Mouse (Mus musculus) cerebellum, postnatal 4 days (tissue): ENCODE results near the gene Klrb1c.
"Not testable (repeated sequence)": the region's sequence is repeated elsewhere in the genome, so short reads cannot be mapped to it uniquely, and the experiment has no call there.

Experiments
- DNase-seq, 2 experiments: peaks; one replicate each; pipeline ENCODE4 v3.0.0; 2022; ENCODE audit warnings: low spot score in 2 of 2, mixed read lengths in 1 of 2

The Klrb1c gene

DNA sequence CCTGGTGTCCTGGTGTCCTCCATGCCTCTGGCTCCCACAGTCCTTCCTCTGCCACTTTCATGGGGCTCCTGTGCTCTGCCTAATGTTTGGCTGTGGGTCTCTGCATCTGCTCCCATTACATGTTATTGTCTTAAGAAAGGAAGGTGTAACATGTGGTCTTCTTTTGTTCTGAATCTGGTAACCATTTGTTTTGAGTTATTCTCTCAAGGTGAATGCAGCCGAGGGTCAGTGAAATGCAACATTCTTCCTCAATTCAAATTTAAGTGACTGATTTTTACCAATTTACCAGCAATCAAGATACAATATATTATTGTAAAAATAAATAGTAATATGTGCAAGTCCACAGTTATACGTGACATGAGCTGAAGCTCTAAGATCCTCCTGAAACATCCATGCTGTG lies at the start of gene Klrb1c:
Gene Klrb1c (minus strand): TSS at position 101 of the 400 bp plus-strand sequence.
- no peak for DNase-seq

DNA sequence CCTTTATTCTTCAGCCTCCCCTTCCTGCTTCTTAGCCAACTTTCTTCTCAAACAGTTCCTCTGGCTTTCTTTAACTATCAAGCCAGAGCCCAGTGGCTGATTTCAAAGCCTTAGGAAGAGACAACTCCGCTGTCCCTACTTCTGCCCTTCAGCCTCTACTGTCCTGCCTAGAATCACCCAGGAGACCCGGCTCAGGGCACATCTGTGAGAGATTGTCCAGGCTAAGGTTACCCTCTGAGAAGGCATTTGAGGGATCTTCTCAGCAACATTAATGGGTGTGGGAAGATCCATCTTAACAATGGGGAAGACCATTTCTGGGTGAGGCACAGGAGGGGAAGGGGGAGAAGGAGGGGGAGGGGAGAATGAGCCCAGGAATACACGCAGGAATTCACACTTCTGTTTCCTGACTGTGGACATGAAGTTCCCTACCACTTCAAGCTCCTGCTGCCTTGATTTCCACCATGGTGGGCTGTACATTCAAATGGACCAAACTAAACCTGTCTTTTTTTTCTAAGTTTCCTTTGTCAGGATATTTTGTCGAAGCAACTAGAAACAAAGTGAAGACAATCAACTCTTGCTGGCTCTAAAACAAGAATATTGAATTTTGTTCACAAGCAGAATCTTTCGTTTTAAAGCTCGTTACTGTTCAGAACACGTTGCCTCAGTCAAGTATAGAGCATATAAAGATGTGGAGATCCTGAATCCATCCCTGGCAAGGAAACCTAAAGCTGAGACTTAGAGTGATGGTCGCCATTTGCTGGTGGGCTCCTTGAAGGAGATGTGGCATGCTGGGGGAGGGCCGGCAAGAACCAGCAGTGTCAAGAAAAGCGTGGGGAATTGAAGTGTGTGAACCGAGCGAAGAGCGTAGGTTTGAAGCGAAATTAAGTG lies 48.7 kb upstream of the Klrb1c start:
- DNase-seq: peak in 1 of 2 experiments; percentile 27

DNA sequence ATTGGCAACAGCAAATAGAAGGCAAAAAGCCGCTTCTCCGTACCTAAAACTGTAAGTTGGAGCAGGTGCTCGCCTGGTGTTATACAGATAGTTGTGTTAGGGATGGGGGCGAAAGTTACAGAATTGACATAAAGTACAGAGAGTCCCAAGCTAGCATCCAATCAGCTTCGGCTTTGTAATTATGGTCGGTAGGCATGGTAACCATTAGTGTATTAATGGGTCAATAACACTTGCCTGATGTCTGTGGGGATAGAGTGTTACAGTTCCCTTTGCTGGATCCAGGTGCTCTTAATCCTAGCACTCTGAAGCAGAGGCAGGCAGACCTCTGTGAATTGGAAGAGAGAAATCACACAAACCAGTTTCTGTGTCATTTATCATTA lies 47.9 kb upstream of the Klrb1c start:
- DNase-seq: no peak

DNA sequence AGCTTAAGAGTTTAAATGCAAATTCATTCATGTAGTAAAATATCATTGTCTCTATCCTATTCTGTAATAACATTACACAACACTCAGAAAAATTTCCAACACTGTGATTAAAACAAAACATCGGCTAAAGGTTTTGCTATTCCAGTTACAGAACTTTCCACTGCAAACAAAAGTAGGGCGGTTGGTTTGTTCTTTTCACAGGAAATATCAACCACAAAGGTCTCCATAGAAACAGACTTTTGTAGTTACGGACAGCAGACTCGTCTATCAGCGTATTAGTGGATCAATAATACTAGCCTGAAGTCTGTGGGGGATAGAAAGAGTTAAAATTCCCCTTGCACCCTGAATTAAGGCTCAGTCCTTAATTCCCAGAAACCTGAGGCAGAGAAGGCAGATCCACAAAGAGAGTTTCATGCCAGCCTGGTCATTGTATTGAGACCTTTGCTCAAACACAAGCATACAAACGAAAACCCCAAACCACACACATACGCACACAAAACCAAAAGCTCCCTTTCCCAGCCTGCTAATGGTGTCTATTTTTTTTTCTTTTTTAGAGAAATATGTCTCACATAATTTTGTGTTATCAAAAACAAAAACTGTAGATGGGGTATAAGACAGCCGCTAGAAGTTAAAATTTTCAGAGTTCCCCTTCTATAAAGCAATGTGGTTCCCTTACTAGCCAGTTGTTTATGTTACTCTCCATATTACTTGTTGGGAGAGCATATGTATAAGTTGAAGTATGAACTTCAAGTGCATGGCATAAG lies 47.4 kb upstream of the Klrb1c start:
- DNase-seq: no peak

DNA sequence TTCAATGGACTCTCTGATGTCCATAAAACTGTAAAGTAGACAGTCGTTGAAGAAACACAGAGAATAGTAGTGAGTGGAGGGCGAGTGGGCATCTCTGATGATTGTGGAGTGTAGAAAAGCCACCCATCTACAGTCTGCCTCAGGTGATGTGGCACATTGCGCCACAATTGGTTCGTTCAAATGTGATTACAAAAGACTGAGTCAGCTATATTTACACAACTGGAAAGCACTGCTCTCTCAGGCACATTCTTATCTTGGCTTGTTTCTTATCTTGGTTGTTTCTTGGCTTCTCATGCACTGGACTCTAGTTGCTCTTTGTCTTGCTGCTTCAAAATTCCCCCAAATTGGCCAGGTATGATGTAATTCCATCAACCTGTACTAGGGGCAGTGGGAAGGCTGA lies 46.6 kb upstream of the Klrb1c start:
- DNase-seq: no peak

DNA sequence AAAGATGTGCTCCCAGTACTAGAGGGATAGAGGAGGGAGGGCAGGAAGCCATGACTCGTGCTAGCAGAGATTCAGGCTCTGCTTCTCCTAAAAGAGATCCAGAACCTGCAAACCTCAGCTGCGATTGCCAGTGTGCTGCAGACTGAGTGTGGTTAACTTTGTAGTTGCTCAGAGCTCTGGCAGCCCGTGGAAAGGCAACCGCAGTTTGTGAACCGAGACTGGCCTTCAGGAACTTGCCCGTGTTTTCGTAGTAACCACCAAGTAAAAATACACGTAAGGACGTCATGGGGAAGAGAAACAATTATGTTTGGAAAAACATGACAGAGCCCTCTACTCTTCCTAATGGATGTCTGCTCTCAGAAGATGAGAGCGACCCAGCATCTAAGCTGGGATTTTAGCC lies 44.0 kb upstream of the Klrb1c start:
- no peak for DNase-seq

DNA sequence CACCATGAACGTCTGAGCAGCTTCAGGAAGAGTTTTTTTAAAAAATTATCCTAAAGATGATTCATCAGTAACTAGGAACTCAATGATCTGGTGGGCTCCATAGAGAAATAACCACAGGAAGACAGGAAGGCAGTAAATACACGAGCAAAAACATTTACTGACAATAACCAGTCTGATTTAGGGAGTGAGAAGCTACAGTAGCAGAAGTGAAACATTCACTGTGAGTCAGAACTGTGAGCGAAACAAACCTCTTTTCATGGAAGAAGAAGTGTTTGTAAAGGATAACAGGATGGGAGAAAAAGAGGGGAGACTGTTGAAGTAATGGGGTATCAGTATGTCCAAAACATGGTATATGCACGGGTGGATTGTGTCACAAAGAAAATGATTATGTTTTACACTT lies 40.8 kb upstream of the Klrb1c start:
- DNase-seq: no peak

DNA sequence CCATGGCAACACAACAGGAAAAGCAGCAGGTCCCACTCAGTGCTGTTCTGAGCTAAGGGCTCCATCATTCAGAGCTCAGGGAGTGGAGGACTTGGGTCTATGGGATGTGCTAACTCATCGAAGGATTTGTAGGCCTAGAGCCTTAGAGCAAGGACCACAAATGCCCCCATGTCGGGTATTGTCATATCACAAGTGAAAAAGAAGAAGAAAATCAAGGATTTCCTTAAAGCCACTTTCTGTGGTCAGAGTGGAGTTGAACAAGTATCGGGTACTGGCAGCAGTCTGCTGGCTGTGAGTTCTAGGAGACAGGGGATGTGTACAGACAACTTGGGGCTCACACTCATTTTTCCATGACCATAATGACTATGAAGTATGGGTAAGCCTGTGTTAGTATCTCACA lies 37.8 kb upstream of the Klrb1c start:
- DNase-seq: no peak

DNA sequence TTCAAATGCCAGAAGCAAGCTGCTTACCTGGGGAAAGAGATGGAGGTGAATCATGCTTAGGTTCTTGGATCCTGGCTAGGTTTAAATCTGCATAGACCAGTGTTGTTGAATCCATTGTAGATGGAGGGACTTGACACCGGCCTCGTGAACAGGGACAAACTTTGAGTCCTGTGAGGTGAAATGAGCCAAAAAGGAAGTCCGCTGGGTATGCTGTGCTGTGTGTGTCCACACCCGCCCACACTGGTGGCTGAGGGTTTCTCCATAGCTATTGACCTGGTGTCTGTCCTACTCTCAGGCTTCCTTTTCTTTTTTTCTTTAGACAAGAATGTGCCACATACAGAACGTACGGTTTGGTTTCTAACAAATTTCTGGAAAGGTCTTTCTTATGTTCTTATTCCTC lies 37.1 kb upstream of the Klrb1c start, which contains the start of the genes Gm44511 and Klrb1b:
Gene Gm44511 (minus strand): TSS at position 184 of the 400 bp plus-strand sequence.
Gene Klrb1b (minus strand): TSS at position 200 of the 400 bp plus-strand sequence.
- no peak for DNase-seq

DNA sequence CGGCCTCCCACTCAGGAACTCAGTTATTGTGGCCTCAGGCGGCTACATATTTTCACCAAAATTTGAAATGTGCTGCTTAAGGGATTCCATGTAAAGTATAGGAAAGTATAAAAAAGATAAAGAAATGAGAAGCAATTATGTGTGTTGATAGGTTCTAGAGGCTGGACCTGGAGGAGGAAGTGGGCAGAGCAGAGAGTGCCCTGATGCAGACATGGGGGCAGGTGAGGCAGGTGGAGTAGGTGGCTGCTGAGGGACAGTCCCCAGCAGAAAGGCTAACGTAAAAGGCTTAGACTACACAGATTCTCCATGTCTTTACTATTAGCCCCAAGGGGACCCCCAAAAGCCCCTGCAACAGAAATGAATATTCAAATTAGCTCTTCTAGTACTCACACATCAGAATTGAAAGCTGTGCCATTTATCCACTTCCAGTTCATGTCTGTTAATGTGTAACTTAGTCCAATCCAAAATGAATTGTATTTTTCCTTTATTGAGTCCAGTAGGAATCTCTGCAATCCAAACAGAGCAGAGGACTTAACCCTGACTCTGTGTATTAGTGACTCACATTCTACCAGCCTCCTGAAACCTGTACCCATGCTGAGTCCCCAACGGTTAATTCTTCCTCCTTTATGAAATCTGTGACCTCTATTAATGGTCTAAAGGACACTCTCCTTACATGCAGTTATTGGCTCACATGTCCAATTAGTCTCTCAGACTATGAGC lies 29.2 kb upstream of the Klrb1c start:
- DNase-seq: no peak

DNA sequence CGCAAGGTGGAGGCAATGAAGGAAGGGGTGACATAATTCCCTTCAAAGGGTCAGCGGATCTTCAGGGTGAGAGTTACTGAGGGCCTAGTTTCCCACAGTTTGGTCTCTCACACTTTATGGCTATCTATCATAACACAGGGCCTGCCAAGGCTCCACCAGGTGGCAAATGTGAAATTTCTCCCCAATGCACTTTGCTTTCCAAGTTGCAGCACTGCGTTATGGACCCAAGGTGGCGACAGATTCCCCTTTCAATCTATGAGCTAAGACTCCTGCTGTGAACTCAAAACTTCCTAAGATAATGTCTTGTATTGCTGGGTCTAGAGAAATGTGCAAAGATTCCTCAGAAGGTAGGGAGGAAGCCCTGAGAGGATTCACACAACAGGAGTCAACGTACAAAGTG lies 19.5 kb upstream of the Klrb1c start:
- peak in 1 of 2 experiments; percentile 25 for DNase-seq

DNA sequence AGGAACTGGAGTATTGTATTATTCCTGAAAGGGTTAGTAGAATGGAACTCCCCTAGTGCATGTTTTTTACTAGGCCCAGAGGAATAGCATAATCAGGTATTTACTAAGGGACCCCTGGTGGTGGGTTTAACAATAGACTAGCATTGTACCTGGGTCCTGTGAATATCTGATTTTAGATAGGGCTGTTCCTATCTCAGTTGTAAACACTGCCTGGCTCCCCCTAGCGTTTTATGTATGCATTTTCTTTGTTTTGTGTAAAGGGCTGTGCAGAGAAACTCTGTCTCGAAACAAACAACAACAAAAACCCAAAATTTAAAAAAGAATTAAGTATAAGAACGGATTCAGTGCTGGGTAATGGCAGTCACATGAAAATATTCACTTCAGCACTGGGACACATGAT lies 18.0 kb upstream of the Klrb1c start:
- DNase-seq: no peak

DNA sequence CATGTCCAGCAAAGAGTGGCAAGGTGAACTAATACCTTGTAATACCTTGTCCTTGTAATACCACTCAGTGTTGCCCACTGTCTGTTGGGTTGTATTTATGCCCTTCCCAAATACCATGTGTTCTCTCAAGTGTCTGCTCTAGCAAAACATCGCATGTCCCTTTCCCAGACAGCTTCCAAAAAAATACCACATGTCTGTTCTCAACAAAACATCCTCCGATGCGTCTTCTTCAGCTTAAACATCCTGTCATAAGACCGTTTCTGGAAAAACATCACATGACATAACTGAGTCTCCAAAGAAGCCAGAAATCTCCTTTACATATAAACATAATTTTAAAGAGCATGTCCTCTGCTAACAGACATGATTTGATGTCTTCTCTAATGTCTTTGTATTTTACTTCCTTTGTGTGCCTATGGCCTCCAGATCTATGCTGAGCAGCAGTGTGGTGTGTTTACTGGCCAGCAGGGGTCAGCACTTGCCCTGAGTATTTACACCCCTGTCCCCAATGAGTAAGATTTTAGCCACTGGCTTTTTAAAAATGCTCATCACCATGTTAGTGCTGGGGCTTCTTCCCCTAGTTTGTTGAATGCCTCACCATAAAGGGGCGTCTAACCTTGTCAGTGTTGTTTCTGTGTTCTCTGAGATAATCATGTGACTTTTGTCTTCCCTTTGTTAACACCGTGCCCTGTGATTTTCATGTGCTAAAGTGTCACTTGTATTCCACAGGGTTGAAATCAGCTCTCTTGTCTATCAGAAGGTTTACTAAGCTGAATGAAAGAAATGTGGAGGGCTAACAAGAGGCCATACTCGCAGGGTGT lies 16.0 kb upstream of the Klrb1c start:
- peak in 1 of 2 experiments; percentile 59 for DNase-seq

DNA sequence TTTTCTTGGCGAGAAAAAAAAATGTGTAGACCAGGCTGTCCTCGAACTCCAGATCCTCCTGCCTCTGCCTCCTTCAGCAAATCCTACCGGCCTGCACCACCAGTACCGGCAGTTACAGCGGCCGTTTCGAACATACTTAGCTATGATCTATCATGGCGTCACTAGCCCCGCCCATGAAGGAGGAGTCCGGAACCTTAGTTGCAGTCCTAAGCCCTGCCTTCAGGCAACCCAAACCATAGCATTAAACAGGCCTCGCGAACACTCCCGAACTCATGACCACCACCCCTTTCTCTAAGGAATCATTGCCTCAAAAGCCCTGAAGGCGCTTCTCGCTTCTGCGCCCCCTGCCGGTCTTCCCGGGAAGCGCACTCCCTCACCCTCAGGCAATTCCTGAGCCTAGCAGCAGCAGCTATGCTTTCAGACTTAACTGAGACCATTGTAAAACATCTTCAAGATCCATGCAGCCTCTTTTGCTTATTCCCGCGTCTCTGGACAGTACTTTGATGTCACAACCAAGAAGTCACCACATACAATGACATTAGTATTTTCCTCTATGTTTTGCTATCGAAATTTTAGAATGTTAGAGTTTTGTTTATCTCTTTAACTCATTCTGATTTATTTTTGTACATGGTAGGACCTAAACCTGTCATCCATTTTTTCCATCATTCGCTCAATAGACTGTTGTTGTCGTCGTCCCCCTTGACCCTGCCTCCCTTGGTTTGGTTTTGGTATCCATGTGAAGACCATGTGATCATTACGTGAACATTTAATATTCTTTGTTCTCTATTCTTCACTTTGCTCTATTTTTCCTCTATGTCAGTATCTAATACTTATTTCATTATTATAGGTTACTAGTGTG lies 14.2 kb upstream of the Klrb1c start:
- DNase-seq: peak; percentile 92 to 97

DNA sequence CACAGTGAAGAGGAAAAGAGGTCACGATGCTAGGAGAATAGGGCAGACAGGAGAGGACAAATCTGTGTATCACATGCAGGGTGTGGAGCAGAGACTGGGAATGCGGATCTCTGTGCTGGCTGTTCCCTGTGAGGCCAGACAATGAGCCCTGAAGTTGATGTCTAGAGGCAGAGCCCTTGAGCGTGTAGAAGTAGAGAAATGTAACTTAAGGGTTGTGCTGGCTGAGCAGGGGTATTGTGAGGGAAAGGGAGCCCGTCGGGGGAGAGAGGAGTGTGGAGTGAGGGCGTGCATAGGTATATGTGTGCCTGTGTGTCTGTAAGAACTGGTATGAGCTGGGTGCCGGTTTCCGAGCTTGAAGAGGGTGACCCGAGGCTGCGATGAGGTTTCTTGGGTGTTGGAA lies 13.5 kb upstream of the Klrb1c start:
- DNase-seq: peak in 1 of 2 experiments; percentile 30

DNA sequence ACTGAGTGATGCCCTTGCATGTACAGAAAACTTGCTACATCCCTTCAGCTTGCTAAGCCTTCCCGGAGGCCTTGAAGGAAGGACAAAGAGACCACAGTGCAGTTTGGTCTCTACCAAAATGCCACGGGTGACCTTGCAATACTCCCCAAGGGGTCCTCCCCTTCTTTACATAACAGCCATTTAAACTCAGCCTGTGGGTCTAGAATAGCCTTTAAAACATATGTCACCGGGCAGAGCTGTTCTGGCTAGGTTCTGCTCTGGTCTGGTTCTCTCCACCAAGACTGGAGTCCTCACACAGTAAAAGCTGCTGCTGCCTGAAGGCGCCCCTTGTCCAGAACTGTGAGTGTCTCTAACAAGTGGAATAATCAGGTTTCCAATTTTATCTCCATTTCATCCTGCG lies 11.7 kb upstream of the Klrb1c start:
- DNase-seq: not testable (repeated sequence)

DNA sequence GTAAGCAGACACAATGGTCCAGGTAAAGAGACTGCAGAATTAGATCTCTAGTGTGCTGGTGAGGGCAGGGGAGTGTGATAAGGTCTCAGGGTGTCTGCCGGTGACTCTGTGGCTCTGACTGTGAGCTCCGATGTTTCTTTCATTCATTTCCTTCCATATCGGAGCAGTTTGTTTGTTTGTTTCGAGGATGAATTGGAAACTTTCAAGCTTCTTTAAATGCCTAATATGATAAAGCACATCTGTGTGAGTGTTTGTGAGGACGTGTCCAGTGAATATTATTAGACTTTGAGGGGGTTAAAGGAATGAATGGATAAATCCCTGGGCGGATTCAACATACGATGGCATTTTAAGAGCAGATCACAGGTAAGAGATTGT lies 10.9 kb upstream of the Klrb1c start:
- no peak for DNase-seq

DNA sequence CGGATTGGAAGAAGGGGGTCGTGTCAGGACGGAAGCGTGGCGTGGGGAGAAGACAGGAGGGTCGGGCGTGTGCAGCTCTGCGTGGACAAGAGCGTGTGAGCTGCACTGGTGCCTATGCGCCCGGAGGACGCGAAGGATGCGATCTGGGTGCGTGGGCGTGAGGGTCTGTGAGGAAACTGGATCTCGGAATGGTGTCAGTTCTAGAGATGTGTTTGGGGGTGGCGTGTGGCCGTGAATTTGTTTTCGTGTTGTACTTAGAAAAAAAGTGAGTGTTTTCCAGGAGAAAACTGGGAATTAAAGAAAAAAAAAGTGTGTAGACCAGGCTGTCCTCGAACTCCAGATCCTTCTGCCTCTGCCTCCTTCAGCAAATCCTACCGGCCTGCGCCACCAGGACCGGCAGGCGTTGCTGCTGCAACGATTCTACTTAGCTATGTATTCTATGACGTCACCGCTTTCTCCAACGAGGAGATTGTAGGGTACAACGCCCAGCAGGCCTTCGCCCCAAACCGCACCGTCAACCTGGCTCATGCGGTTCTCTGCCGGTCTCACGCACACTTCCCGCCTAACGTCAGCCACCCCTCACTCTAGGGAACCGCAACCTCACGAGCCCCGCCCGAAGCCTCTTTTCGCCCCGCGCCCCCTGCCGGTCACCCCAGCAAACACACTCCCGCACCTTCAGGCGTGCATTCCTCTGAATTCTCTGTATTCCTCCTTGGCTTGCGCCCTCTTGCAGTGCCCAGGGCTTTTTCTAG lies 10.3 kb upstream of the Klrb1c start:
- peak; percentile 79 to 89 for DNase-seq

DNA sequence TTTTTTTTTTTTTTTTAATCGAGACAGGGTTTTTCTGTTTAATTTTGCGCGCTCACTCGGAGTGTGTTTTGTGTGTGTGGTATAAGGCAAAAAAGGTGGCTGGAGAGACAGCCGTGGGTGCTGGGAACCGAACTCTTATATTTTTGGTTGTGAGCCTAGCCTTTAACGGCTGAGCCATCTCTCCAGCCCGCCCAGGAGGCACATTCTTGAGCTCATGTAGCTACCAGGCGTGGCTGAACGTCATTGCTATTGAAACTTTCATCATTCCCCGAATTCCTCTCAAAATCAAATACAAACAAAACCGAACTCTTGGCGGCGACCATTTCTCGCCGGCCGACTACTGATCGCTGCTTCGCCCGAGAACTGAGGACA lies 9.7 kb upstream of the Klrb1c start:
- peak; percentile 47 to 72 for DNase-seq
